Mouse (Mus musculus) 3134 (cell line): ENCODE data around the gene Ica1.

Experiments
- DNase-seq: peaks from one replicate; pipeline ENCODE4 v3.0.0-alpha.2; 2011; ENCODE audit warnings: low spot score; ENCODE audit not compliant: insufficient read length; ENCODE audit errors: extremely low read depth

The Ica1 gene

DNA sequence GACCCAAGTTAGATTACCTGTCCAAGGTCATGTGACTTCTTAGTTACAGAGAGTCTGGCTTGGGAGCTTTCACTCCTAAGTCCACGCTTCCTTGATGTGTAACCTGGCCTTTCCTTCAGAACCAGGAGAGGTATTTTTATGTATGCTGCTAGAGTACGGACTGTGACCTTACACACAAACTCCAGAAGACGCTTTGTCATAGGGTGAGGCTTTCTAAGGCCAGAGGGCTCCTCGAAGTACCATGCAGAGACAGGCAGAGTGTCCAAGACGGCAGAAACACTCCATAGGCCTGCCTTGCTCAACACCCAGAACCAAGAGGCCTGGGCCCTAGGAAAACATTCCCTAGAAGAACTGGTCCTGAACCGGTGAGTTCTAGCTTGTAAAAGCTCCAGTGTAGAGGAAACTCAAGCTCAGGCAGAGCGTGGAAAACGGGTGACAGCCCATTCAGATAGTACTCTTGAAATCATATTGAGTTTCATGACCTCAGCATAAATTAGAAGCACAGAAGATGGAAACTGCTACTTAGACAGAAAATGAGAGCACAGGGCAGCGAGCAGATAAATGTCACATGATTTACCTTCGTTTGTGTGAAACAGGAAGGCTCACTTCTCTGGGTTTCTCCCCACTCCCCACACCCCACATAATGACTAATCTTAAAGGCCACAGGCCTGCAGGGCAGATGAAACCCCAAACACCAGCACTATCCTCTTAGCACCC is 129.9 kb downstream of the Ica1 start:
- DNase-seq: no peak

DNA sequence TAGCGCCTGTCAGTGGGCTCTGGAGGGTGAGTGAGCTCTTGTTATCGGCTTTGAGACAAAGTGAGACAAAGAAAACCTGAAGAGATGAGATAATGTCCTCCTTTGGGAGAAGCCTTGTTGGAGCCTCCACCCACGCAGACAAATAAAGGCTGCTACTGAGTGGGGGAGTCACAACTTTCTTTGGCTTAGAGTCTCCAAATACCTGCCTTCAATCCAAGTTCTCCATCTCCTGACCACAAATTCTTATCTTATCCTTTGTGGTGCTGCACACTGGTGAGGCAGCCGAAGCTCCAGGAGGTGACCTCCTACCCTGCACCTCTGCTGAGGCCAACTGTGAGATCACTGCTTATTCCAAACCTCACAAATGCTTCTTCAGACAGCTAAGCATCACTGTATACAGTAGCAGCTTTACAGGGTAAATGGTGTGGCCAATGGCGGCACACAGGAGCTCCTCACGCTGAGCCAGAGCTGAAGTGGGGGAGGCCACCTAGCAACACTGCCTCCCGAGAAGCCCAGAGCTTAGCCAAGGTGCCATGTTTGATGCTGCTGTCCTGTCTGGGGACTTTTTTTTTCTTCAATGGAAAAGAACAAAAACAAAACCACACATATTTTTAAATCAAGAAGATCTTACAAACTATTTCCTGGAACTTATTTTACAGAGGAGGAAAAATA is 130.6 kb downstream of the Ica1 start:
- no peak for DNase-seq

DNA sequence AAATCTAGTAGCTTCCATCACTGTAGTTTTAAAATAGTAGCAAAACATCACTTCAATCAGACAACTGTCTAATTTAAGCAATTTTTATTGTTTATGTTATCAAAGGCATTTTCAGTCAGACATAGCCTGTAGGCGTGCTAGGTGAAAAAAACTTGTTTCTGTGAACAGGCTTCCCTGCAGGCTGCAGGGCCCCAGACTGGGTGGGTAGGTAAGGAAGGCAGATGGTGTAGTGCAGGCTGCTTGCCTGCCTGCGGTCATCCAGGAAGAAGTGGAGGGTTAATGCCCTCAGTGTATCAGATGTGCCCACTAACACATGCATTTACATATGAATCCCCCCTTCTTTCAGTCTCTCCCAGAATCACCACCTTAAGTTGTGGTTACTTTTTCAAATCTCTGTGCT is 132.6 kb downstream of the Ica1 start:
- DNase-seq: no peak

DNA sequence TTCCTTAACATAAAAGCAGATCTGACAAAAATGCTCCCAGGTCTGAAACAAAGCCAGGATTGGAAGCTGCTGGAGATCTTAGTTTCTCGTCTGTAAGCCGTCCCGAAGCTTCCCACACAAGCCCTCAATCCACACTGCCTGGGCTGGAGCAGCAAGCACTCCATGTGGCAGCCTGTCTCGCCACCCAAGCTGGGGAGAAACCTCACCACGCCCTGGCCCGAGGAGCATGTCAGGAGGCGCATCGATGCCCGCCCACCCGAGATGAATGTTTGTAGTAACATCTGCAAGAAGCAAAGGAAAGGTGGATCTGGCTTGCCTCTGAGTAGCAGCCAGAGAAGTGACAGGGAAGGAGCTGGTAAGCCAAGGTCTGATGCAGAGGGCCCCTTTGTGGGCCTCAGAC is 133.6 kb downstream of the Ica1 start:
- DNase-seq: peak; percentile 21

DNA sequence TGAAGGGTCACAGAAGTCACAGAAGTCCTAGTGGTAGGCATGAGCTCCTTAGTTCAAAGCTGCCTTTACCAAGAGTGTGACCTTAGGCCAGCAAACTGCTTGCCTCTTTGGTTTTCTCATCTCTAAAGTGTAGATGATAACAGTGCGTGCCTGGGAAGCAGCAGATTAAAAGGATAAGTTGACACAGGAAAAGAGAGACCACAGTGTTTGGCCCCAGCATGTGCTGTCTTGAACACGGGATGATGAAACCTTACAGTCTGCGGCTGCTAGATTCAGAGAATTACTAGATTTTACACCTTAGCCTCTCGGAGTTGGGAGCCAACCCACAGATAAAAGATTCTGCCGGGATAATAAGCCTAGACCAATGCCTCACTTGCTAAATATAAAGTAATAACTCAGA is 137.4 kb downstream of the Ica1 start:
- DNase-seq: no peak

DNA sequence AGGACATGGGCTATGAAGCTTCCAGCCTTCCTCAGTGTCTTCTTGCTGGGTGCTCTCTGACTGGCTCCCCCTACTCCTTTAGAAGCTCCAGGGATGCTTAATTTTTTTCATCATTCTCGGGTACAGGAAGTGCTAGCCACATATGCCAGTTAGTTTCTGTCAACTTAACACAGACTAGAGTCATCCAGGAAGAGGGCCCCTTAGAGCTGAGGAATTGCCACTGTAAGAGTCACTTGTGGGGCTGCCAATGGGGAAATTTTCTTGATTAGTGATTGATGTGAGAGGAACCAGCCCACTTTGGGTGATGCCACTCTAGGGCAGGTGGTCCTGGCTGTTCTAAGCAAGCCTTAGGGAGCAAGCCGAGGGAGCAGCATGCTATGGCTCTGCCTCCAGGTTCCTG is 138.8 kb downstream of the Ica1 start:
- no peak for DNase-seq

DNA sequence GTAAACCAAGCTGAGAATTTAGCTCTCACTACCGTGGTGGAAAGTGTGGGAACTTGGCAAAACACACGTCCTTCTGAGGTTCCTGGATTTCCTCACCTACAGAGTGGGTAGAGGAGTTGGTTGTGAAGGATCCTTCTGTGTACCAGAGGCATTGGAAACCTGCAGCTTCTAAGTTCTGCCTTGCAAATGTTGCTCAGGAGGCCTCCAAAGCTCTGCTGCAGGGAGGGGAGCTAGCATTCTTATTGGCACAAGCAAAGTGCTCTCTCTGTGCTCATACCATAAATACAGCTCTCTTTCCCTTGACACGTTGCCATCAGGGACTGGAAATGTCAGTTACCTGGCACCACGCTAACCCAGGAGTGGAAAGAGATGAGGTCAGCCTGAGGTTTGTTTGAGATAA is 139.4 kb downstream of the Ica1 start:
- DNase-seq: no peak

DNA sequence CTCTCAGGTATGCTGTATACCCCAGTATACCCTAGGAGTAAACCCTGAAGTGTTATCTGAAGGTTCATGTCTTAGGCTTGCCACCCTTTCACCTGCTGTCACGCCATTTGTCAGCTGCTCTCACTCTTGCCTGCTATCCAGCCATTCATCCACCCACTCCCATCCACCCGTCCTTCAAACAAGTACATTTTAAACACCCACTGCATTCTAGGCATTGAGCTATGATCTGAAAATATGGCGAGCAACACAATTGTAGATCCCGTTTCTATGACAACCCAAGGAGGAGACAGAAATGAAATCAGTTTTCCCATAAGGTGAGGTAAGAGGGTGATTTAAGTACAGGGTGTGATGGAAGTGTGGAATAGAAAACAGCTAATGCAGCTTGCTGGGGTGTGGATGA is 140.2 kb downstream of the Ica1 start:
- no peak for DNase-seq

DNA sequence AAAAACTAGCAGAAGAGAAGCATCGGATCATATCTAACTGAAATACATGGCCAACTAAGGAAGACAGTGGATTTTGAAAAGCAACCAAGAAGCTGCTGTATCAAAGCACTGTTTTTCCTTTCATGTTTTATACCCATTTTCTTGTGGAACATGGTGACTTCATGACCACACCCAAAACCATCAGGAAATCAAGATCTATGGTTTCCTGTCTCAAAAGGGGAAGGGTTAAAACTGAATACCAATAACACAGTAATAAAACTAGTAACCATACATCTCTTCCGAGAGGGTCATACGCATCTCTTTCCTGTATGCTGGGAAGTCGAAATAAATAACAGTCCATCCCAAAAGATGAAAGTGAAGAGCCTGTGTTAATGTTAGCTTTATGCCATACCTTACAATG is 145.6 kb downstream of the Ica1 start:
- DNase-seq: no peak

DNA sequence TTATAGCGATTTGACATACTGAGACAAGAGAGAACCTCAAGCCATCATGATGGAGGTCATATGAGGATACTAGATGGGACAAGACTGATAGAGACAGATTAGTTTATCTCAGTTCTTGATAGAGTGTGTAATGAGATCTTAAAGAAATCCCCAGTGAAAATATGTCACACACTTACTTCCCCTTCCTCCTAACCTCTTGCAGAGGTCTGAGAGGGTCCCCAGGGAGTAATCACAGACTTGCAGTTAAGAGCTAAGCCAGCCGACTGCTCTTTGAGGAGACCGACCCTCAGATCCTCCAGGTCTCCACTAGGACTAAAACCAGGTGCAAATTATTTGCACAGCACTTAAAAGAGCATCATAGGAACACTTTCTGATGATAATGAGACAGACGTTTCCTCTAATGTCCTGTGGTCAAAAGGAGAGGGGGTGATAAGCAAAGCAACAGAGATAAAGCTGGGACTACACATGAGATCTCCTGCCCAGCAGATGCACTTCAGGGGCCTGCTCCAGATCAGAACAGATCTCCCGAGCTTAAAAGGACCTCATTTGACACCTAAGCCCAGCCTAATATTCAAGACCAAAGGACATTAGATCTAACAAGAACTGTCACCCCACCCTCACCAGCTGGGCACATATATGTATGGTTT is 146.2 kb downstream of the Ica1 start:
- DNase-seq: no peak

DNA sequence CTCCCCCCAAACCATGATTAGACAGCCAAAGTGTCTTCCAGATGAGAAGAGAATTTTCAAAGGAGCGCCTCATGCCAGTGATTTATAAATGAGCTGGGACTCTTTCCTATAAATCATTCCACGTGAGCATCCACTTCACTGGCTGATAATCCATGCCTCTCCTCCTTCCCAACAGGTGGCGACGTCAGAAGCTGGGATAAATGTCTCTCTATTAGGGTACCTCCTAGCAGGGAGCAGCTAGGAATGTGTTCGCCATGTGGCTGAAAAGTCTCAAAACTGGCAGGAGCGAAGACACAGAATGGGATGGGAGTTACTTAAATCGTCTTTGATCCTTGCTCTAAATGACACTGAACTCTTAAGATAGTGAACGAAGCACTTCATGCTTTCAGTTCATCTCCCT is 146.9 kb downstream of the Ica1 start:
- DNase-seq: no peak

DNA sequence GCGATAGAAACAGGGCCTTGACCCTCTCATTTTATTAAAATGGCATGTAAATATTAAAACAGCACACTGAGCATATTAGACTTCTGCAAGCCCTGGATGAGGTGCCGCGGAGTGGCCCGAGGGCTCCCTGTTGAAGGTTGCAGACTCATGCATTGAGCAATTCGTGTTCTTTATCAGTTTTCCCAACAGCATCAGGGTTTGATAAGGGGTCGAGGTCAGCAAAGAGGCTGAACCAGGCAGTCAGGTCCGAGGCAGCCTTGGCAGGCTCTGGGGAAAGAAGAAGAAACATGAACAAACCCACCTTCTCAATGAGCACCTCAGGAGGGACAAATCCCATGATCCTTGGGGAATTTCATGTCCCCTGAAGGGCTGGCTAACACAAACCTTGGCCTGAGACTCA is 147.8 kb downstream of the Ica1 start:
- DNase-seq: no peak

DNA sequence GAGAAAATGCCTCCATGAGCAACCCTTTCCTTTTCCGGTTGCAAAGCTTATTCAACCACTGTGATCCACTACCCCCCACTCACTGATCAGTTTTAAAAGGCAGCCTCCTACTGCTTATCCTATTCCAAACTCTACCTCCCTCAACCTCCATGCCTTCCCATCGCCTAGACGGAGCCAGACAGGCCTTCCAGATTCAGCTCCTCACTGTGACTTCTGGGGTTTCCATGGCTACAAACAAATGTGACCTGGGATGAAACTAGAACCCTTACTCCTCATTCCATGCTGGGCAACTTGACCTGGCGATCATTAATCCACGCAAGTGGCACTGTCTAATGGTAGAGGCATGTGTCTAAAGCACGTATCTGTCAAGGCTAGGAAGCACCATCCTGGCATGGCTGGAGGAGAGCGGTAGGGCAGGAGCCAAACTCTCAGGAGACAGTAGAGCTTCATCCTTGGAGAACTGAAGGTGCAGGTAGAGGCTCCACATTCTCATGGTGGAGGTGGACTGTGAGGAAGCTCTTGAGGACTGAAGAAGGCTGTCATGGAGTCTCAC is 149.5 kb downstream of the Ica1 start:
- DNase-seq: no peak

DNA sequence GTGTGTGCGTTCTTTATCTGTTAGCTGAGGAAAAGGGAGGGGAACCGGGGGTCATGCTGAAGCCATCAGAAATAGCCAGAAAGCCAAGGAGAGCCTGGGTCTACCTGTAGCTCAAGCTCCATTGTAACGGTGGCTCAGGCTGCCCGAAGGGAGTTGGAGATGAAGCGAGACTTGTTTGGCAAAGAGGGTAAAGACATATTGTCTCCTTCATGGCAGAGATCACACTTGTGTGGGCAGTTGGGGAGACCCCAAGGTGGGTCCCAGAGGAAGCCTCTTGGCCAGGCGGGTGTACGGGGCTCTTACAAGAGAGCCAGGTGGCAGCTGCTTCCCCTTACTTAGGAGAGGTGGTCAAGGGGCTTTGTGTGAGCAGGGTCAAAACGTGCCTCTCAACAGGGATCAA is 150.1 kb downstream of the Ica1 start:
- no peak for DNase-seq

DNA sequence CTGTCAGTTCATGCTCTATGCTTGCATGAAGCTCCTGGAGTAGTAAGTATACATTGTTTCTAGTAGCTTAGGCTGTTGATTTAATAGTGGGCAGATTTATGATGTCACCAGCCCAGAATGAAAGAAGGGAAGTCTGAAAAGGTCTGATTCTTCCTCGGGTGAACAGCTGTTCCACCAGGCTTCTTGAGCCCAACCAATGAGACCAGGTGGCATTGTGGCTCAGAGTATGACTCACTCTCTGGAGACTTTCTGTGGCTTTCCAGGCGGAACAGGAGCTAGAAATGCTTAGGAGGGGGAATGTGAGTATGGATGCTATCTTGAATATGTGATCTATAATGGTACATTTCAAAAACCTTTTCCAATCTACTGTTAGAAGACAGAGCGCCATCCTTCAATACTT is 155.2 kb downstream of the Ica1 start:
- DNase-seq: peak; percentile 71

DNA sequence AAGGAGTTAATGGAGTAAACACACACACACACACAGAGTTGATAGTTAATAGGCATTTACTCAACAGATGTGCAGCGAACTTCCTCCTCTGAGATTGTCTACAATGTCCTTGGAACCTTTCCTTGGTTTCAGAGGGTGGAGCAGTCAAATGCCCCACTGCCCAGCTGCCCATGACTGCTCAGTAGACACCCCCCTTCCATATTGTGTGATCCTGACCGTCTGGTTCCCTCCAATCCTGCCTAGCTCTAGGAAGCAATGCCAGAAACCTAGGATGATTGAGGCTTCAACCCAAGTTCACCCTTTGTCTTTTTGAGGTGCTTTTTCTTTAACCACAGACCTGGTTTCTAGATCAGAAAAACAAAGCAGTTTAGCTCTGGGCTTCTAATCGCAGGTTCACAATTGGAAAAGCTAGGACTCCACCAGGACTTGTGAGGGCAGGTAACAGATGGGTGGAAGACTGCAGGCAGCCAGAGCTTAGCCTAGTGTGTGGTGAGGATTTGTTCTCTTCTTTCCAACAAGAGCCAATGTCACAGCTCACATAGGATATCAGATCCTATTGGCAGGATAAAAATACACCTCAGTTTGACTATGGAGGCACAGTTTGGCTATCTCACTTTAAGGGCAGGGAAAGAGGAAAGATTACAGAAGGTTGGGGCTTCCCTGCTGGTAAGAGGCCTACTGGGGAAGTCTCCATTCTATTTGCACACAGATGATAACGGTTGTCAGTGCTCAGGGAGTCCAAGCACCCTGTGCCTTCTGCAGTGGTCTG is 158.5 kb downstream of the Ica1 start:
- DNase-seq: no peak

DNA sequence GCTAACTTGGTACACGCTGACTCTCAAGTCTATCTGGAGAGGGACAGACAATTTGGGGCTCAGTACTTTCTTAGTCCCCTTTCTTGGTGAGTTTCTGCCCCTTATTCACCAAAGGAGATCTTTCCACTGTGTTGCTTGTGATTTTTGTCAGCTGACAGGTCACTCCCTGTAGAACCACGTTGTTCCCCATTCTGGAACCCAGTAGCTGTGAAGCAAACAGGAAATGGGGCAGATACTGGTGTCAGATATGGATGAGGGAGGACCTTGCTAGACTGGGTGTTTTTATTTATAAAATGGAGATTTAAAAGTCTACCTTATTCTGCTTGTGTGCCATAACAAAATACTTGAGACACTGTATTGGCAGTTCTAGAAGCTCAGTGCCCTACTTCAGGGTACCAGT is 160.9 kb downstream of the Ica1 start:
- no peak for DNase-seq

DNA sequence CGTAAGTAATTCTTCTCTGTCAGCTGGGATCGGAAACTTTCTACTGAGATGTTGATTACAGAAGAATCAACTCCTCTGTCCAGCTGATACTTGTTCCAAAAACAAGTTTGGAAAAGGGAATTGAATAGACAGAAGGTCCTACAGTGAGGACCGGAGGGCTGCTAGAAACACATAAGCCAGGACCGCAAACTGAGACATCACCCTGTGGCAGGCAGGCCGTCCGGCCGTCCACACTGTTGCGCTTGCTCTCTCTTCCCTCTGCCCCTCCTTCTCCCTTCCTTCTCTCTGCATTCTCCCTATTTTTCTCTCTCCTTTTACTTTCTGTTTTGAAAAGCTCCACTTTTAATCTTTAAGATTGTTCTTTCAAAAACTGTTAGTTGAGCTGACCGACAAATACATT is 186.6 kb downstream of the Ica1 start:
- no peak for DNase-seq

DNA sequence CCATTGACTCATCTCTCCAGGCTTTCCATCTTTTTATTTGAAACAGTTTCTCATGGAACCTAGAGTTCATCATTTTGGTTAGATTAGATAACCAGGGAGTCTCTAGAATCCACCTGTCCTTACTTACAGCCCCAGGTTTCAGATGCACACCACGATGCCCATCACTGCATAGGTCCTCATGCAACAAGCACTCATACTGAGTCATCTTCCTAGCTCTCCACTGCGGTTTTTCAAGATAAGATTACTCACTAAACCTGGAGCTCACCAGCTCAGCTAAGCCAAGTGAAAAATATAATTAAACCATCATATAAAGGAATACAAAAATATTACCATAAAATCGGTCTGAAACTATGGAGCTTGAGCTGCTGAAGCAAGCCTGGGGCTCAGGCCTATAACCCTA is 194.4 kb downstream of the Ica1 start:
- peak; percentile 29 for DNase-seq

DNA sequence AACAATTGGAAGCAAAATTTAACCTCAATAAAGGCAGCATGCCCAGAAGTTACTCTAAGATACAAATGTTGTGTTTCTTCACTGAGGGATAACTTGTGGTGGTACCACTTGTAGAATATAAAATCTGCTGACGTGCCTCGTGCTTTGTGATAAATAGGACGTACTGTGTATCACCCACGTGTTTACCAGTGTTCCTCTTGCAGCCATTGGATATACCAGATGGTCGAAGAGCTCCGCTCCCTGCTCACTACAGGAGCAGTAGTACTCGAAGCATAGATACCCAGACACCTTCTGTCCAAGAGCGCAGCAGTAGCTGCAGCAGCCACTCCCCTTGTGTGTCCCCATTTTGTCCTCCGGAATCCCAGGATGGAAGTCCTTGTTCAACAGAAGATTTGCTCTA is 195.9 kb downstream of the Ica1 start:
- DNase-seq: no peak
